Mouse (Mus musculus): ENCODE data around the gene Akap8. TPM values are rescaled to one million over a fixed set of nuclear protein-coding genes. Genes with fewer than 3 reads are reported as not detected.
A peak's percentile ranks its signal among the peaks of the same experiment; 100 is the strongest.

Akap8 gene
- total and polyA plus RNA-seq, 2 experiments from 2014 or later: 64.3 to 114 TPM

DNA sequence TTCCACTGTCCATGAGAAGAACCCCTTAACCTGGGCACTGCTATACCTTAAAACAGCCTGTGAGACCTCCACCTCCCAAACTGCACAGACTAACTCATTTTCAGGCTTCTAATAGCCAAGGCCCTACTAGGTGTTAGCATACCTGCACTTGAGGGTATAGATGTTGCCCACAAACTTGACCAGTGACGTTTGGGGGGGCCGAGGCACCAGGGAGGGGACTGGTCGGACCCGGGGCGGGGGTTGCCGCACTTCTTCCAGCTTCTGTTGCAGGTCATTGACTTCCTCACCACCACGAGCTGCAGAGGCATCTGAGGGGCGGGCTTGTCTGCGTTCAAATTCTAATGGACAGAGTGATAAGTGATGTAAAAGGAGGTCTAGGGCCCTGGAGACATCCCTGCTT lies 35.2 kb upstream of the Akap8 start:
- DNase-seq (no peak), ATAC-seq (no peak)
- Histone ChIP-seq H3K9ac (no peak overlapping the region), H3K4me1 (ENCODE audit: insufficient read depth) (no peaks in the 10 kb centered on the region), H3K9me3 (ENCODE audit: low read length) (no peaks in the 10 kb centered on the region), H3K27me3 (ENCODE audit: insufficient read depth, low read length) (no peaks in the 10 kb centered on the region), H3K4me2 (ENCODE audit: low read depth) (no peak overlapping the region), H3K36me3 (ENCODE audit: insufficient read depth) (peaks cover 71% of the 10 kb centered on the region), H3K4me3 (ENCODE audit: low read depth, low read length) (no peak overlapping the region), H3K27ac (ENCODE audit: low read depth, low read length) (no peak overlapping the region)
- 88% methylated on average over 9 of the region's 9 CpGs for WGBS
- TF ChIP-seq CTCF (IDR thresholded peaks at IDR 0.05; ENCODE audit: low read depth): no peak

GRCm38 (mm10) chr17:32355031-32355430 lies 34.0 kb upstream of the Akap8 start:
- Histone ChIP-seq H3K27ac (ENCODE audit: low read depth, low read length) (no peak overlapping the region), H3K4me1 (ENCODE audit: insufficient read depth) (no peaks in the 10 kb centered on the region), H3K36me3 (ENCODE audit: insufficient read depth) (peaks cover 59% of the 10 kb centered on the region), H3K4me3 (ENCODE audit: low read depth, low read length) (no peak overlapping the region), H3K9me3 (ENCODE audit: low read length) (no peaks in the 10 kb centered on the region), H3K4me2 (ENCODE audit: low read depth) (no peak overlapping the region), H3K9ac (no peak overlapping the region), H3K27me3 (ENCODE audit: insufficient read depth, low read length) (no peaks in the 10 kb centered on the region)
- DNase-seq (no peak), ATAC-seq (no peak)
- TF ChIP-seq CTCF (IDR thresholded peaks at IDR 0.05; ENCODE audit: low read depth): no peak
- 88% methylated on average over 6 of the region's 6 CpGs for WGBS

- no peak for TF ChIP-seq CTCF (IDR thresholded peaks at IDR 0.05; ENCODE audit: low read depth)
- Histone ChIP-seq H3K27me3 (ENCODE audit: insufficient read depth, low read length) (no peaks in the 10 kb centered on the region), H3K4me2 (ENCODE audit: low read depth) (no peak overlapping the region), H3K27ac (ENCODE audit: low read depth, low read length) (no peak overlapping the region), H3K9ac (no peak overlapping the region), H3K4me1 (ENCODE audit: insufficient read depth) (no peaks in the 10 kb centered on the region), H3K4me3 (ENCODE audit: low read depth, low read length) (no peak overlapping the region), H3K36me3 (ENCODE audit: insufficient read depth) (peaks cover 51% of the 10 kb centered on the region), H3K9me3 (ENCODE audit: low read length) (no peaks in the 10 kb centered on the region)
- 55% methylated on average over 5 of the region's 5 CpGs for WGBS
- ATAC-seq (no peak), DNase-seq (no peak)
These were observed 33.2 kb upstream of the Akap8 start for GRCm38 (mm10) chr17:32354211-32354610.

- H3K4me1 ChIP-seq (ENCODE audit: insufficient read depth): no peaks in the 10 kb centered on the region
- ATAC-seq: peak; percentile 12
- H3K27ac ChIP-seq (ENCODE audit: low read depth, low read length): no peak overlapping the region
- H3K36me3 ChIP-seq (ENCODE audit: insufficient read depth): peaks cover 46% of the 10 kb centered on the region
- no peaks in the 10 kb centered on the region for H3K27me3 ChIP-seq (ENCODE audit: insufficient read depth, low read length)
- TF ChIP-seq CTCF (IDR thresholded peaks at IDR 0.05; ENCODE audit: low read depth): no peak
- WGBS: 24% methylated on average over 4 of the region's 4 CpGs
- no peak overlapping the region for H3K4me2 ChIP-seq (ENCODE audit: low read depth)
- H3K9ac ChIP-seq: no peak overlapping the region
- peak; percentile 73 for DNase-seq
- H3K4me3 ChIP-seq (ENCODE audit: low read depth, low read length): no peak overlapping the region
- H3K9me3 ChIP-seq (ENCODE audit: low read length): no peaks in the 10 kb centered on the region
These were observed 32.7 kb upstream of the Akap8 start for GRCm38 (mm10) chr17:32353696-32354095.

GRCm38 (mm10) chr17:32351726-32352125 lies 30.7 kb upstream of the Akap8 start:
- Histone ChIP-seq H3K4me2 (ENCODE audit: low read depth) (no peak overlapping the region), H3K4me1 (ENCODE audit: insufficient read depth) (no peaks in the 10 kb centered on the region), H3K27ac (ENCODE audit: low read depth, low read length) (no peak overlapping the region), H3K4me3 (ENCODE audit: low read depth, low read length) (no peak overlapping the region), H3K9ac (no peak overlapping the region), H3K27me3 (ENCODE audit: insufficient read depth, low read length) (no peaks in the 10 kb centered on the region), H3K9me3 (ENCODE audit: low read length) (no peaks in the 10 kb centered on the region), H3K36me3 (ENCODE audit: insufficient read depth) (peaks cover 26% of the 10 kb centered on the region)
- DNase-seq (no peak), ATAC-seq (no peak)
- TF ChIP-seq CTCF (IDR thresholded peaks at IDR 0.05; ENCODE audit: low read depth): no peak

DNA sequence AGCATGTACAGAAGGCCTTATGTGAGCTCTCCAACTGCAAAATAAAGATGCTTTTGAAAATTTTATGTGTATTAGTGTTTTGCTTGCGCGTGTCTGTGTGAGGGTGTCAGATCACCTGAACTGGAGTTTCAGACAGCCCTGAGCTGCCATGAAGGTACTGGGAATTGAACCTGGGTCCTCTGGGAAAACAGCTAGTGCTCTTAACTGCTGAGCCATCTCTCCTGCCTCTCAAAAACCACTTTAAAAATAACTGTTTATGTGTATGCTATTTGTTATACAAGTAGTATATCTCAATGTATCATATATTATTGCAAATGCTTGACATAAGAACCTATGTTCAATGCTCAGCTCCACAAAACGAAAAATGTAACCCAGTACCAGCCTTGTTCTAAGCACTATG lies 30.2 kb upstream of the Akap8 start:
- Histone ChIP-seq H3K4me2 (ENCODE audit: low read depth) (peak overlapping the region; percentile 83; the same call in 1 of the 2 replicates), H3K9ac (no peak overlapping the region), H3K9me3 (ENCODE audit: low read length) (no peaks in the 10 kb centered on the region), H3K4me1 (ENCODE audit: insufficient read depth) (no peaks in the 10 kb centered on the region), H3K36me3 (ENCODE audit: insufficient read depth) (peaks cover 22% of the 10 kb centered on the region), H3K4me3 (ENCODE audit: low read depth, low read length) (peak overlapping the region; percentile 91; the same call in 1 of the 2 replicates), H3K27me3 (ENCODE audit: insufficient read depth, low read length) (no peaks in the 10 kb centered on the region), H3K27ac (ENCODE audit: low read depth, low read length) (no peak overlapping the region)
- 78% methylated on average over 3 of the region's 3 CpGs for WGBS
- no peak for TF ChIP-seq CTCF (IDR thresholded peaks at IDR 0.05; ENCODE audit: low read depth)
- DNase-seq (no peak), ATAC-seq (no peak)

GRCm38 (mm10) chr17:32350382-32350983 lies 29.4 kb upstream of the Akap8 start, which contains the start of gene Akap8l:
Gene Akap8l, minus strand, starts transcription at chr17:32350607.
- WGBS: 2% methylated on average over 37 of the region's 37 CpGs
- DNase-seq: peak; percentile 98
- Histone ChIP-seq H3K36me3 (ENCODE audit: insufficient read depth) (peaks cover 14% of the 10 kb centered on the region), H3K9me3 (ENCODE audit: low read length) (no peaks in the 10 kb centered on the region), H3K4me1 (ENCODE audit: insufficient read depth) (no peaks in the 10 kb centered on the region), H3K27ac (ENCODE audit: low read depth, low read length) (peak within 1 kb of the TSS; percentile 88), H3K27me3 (ENCODE audit: insufficient read depth, low read length) (no peaks in the 10 kb centered on the region), H3K9ac (peak within 1 kb of the TSS; percentile 91), H3K4me3 (ENCODE audit: low read depth, low read length) (peak within 1 kb of the TSS; percentile 91), H3K4me2 (ENCODE audit: low read depth) (peak within 1 kb of the TSS; percentile 83)
- no peak for TF ChIP-seq CTCF (IDR thresholded peaks at IDR 0.05; ENCODE audit: low read depth)
- ATAC-seq: peak; percentile 97
